Mouse (Mus musculus) ES-E14 (cell line): ENCODE measurements around the gene Tfap2e.

ENCODE experiments used
- CHD2 ChIP-seq: IDR thresholded peaks from 2 replicates; pipeline ENCODE4 v1.6.1; 2014; ENCODE audit warnings: mild to moderate bottlenecking, low read depth, low read length, inconsistent platforms
- ZNF384 ChIP-seq: IDR thresholded peaks from 2 replicates; pipeline ENCODE4 v1.6.1; 2012; ENCODE audit warnings: low read depth, low read length, inconsistent platforms

- no peak for TF ChIP-seq ZNF384
- TF ChIP-seq CHD2, result no peak
Observed at GRCm38 (mm10) chr4:126732531-126733380, 3.3 kb downstream of the Tfap2e start.
